Mouse (Mus musculus): ENCODE data around the gene Flywch1. TPM values are rescaled to one million over a fixed set of nuclear protein-coding genes. Genes with fewer than 3 reads are reported as not detected.

Flywch1 gene
- polyA plus RNA-seq, 1 experiment from 2014 or later = 52.1 TPM

- no peak overlapping the region for H3K4me3 ChIP-seq
- H3K36me3 ChIP-seq = 0 out of 2 replicates have a peak, but pooled peaks cover 3% of the 10 kb centered on the region
- H3K4me2 ChIP-seq = no peak overlapping the region
- 92% methylated on average over 10 of the region's 10 CpGs for WGBS
- H3K4me1 ChIP-seq = peaks cover 25% of the 10 kb centered on the region
- no peak overlapping the region for H3K27ac ChIP-seq (replicated peaks)
- no peaks in the 10 kb centered on the region for H3K27me3 ChIP-seq (replicated peaks)
- no peak overlapping the region for H3K9ac ChIP-seq
- no peaks in the 10 kb centered on the region for H3K9me3 ChIP-seq
- no peak for ATAC-seq (ENCODE audit: extremely low read depth, insufficient number of reproducible peaks, low FRiP score, low TSS enrichment)
These were observed 30.2 kb upstream of the Flywch1 start for GRCm38 (mm10) chr17:23801627-23802026.

GRCm38 (mm10) chr17:23797316-23797715 lies 25.9 kb upstream of the Flywch1 start:
- H3K9ac ChIP-seq = no peak overlapping the region
- no peak overlapping the region for H3K4me2 ChIP-seq
- peaks cover 6% of the 10 kb centered on the region; the same call in 1 of the 2 replicates for H3K36me3 ChIP-seq
- no peak overlapping the region for H3K4me3 ChIP-seq
- no peaks in the 10 kb centered on the region for H3K27me3 ChIP-seq (replicated peaks)
- 57% methylated on average over 7 of the region's 7 CpGs for WGBS
- H3K9me3 ChIP-seq = no peaks in the 10 kb centered on the region
- no peak overlapping the region for H3K27ac ChIP-seq (replicated peaks)
- 0 out of 2 replicates have a peak, but pooled peaks cover 2% of the 10 kb centered on the region for H3K4me1 ChIP-seq
- no peak for ATAC-seq (ENCODE audit: extremely low read depth, insufficient number of reproducible peaks, low FRiP score, low TSS enrichment)

- H3K4me3 ChIP-seq = no peak overlapping the region
- no peaks in the 10 kb centered on the region for H3K9me3 ChIP-seq
- no peak overlapping the region for H3K9ac ChIP-seq
- H3K36me3 ChIP-seq = peaks cover 6% of the 10 kb centered on the region; the same call in 1 of the 2 replicates
- no peak overlapping the region for H3K4me2 ChIP-seq
- H3K27ac ChIP-seq (replicated peaks) = no peak overlapping the region
- no peak for ATAC-seq (ENCODE audit: extremely low read depth, insufficient number of reproducible peaks, low FRiP score, low TSS enrichment)
- H3K27me3 ChIP-seq (replicated peaks) = no peaks in the 10 kb centered on the region
- 91% methylated on average over 8 of the region's 8 CpGs for WGBS
- peaks cover 11% of the 10 kb centered on the region for H3K4me1 ChIP-seq
These were observed 23.9 kb upstream of the Flywch1 start for GRCm38 (mm10) chr17:23795323-23795722.

- peaks cover 25% of the 10 kb centered on the region for H3K4me1 ChIP-seq
- 63% methylated on average over 2 of the region's 2 CpGs for WGBS
- peak overlapping the region; percentile 90 for H3K27ac ChIP-seq (replicated peaks)
- no peak for ATAC-seq (ENCODE audit: extremely low read depth, insufficient number of reproducible peaks, low FRiP score, low TSS enrichment)
- H3K9me3 ChIP-seq = no peaks in the 10 kb centered on the region
- H3K4me3 ChIP-seq = peak overlapping the region; percentile 60
- peaks cover 3% of the 10 kb centered on the region; the same call in 1 of the 2 replicates for H3K36me3 ChIP-seq
- H3K4me2 ChIP-seq = peak overlapping the region; percentile 81
- peak overlapping the region; percentile 88 for H3K9ac ChIP-seq
- H3K27me3 ChIP-seq (replicated peaks) = no peaks in the 10 kb centered on the region
These were observed 19.6 kb upstream of the Flywch1 start for GRCm38 (mm10) chr17:23791079-23791357.

- Histone ChIP-seq H3K9me3 (no peaks in the 10 kb centered on the region), H3K4me2 (peak within 1 kb of the TSS; percentile 81), H3K4me1 (peaks cover 30% of the 10 kb centered on the region), H3K27ac (replicated peaks) (peak within 1 kb of the TSS; percentile 90), H3K9ac (peak within 1 kb of the TSS; percentile 88), H3K36me3 (peaks cover 3% of the 10 kb centered on the region; the same call in 1 of the 2 replicates), H3K4me3 (peak within 1 kb of the TSS; percentile 60), H3K27me3 (replicated peaks) (no peaks in the 10 kb centered on the region)
- 3% methylated on average over 29 of the region's 29 CpGs for WGBS
- peak; percentile 33; the same call in 1 of the 2 replicates for ATAC-seq (ENCODE audit: extremely low read depth, insufficient number of reproducible peaks, low FRiP score, low TSS enrichment)
These were observed 19.1 kb upstream of the Flywch1 start, which contains the start of gene Srrm2 for GRCm38 (mm10) chr17:23790269-23791078. TSS of gene Srrm2 (plus strand) at chr17:23790532.

- Histone ChIP-seq H3K27ac (replicated peaks) (peak overlapping the region; percentile 90), H3K4me2 (peak overlapping the region; percentile 81), H3K27me3 (replicated peaks) (no peaks in the 10 kb centered on the region), H3K4me3 (peak overlapping the region; percentile 60), H3K36me3 (peaks cover 3% of the 10 kb centered on the region; the same call in 1 of the 2 replicates), H3K9me3 (no peaks in the 10 kb centered on the region), H3K9ac (peak overlapping the region; percentile 88), H3K4me1 (peaks cover 31% of the 10 kb centered on the region)
- WGBS = 11% methylated on average over 8 of the region's 8 CpGs
- no peak for ATAC-seq (ENCODE audit: extremely low read depth, insufficient number of reproducible peaks, low FRiP score, low TSS enrichment)
These were observed 18.4 kb upstream of the Flywch1 start for GRCm38 (mm10) chr17:23789749-23790268.

- no peak overlapping the region for H3K4me3 ChIP-seq
- peaks cover 3% of the 10 kb centered on the region; the same call in 1 of the 2 replicates for H3K36me3 ChIP-seq
- 78% methylated on average over 4 of the region's 4 CpGs for WGBS
- peaks cover 31% of the 10 kb centered on the region for H3K4me1 ChIP-seq
- no peak overlapping the region for H3K27ac ChIP-seq (replicated peaks)
- no peak overlapping the region for H3K9ac ChIP-seq
- no peaks in the 10 kb centered on the region for H3K27me3 ChIP-seq (replicated peaks)
- H3K4me2 ChIP-seq = no peak overlapping the region
- ATAC-seq (ENCODE audit: extremely low read depth, insufficient number of reproducible peaks, low FRiP score, low TSS enrichment) = no peak
- H3K9me3 ChIP-seq = no peaks in the 10 kb centered on the region
These were observed 17.6 kb upstream of the Flywch1 start for GRCm38 (mm10) chr17:23788973-23789372.

GRCm38 (mm10) chr17:23786510-23786931 lies 15.1 kb upstream of the Flywch1 start:
- 18% methylated on average over 13 of the region's 13 CpGs for WGBS
- no peak for ATAC-seq (ENCODE audit: extremely low read depth, insufficient number of reproducible peaks, low FRiP score, low TSS enrichment)
- Histone ChIP-seq H3K4me2 (peak overlapping the region; percentile 93), H3K4me3 (peak overlapping the region; percentile 65), H3K27ac (replicated peaks) (no peak overlapping the region), H3K36me3 (no peaks in the 10 kb centered on the region), H3K9ac (peak overlapping the region; percentile 85), H3K9me3 (no peaks in the 10 kb centered on the region), H3K4me1 (peaks cover 31% of the 10 kb centered on the region), H3K27me3 (replicated peaks) (no peaks in the 10 kb centered on the region)

GRCm38 (mm10) chr17:23785561-23786471 lies 14.4 kb upstream of the Flywch1 start, which contains the start of gene Flywch2:
TSS of gene Flywch2 (minus strand) at chr17:23786081.
- Histone ChIP-seq H3K4me1 (peaks cover 25% of the 10 kb centered on the region), H3K4me3 (peak within 1 kb of the TSS; percentile 65), H3K36me3 (no peaks in the 10 kb centered on the region), H3K4me2 (peak within 1 kb of the TSS; percentile 93), H3K27ac (replicated peaks) (no peak within 1 kb of the TSS), H3K9ac (peak within 1 kb of the TSS; percentile 85), H3K27me3 (replicated peaks) (no peaks in the 10 kb centered on the region), H3K9me3 (no peaks in the 10 kb centered on the region)
- WGBS = 2% methylated on average over 43 of the region's 43 CpGs
- ATAC-seq (ENCODE audit: extremely low read depth, insufficient number of reproducible peaks, low FRiP score, low TSS enrichment) = 0 out of 2 replicates have a peak, but pooled peaks have one; percentile 30

GRCm38 (mm10) chr17:23783352-23783751 lies 11.9 kb upstream of the Flywch1 start:
- no peak overlapping the region for H3K4me2 ChIP-seq
- no peaks in the 10 kb centered on the region for H3K9me3 ChIP-seq
- no peak overlapping the region for H3K9ac ChIP-seq
- no peak overlapping the region for H3K27ac ChIP-seq (replicated peaks)
- ATAC-seq (ENCODE audit: extremely low read depth, insufficient number of reproducible peaks, low FRiP score, low TSS enrichment) = no peak
- no peaks in the 10 kb centered on the region for H3K36me3 ChIP-seq
- H3K4me1 ChIP-seq = peaks cover 11% of the 10 kb centered on the region
- no peaks in the 10 kb centered on the region for H3K27me3 ChIP-seq (replicated peaks)
- no peak overlapping the region for H3K4me3 ChIP-seq

GRCm38 (mm10) chr17:23778447-23778846 lies 7.0 kb upstream of the Flywch1 start:
- H3K27ac ChIP-seq (replicated peaks) = no peak overlapping the region
- no peaks in the 10 kb centered on the region for H3K36me3 ChIP-seq
- H3K9ac ChIP-seq = no peak overlapping the region
- H3K9me3 ChIP-seq = no peaks in the 10 kb centered on the region
- no peaks in the 10 kb centered on the region for H3K4me1 ChIP-seq
- H3K4me3 ChIP-seq = no peak overlapping the region
- ATAC-seq (ENCODE audit: extremely low read depth, insufficient number of reproducible peaks, low FRiP score, low TSS enrichment) = no peak
- no peaks in the 10 kb centered on the region for H3K27me3 ChIP-seq (replicated peaks)
- no peak overlapping the region for H3K4me2 ChIP-seq
- WGBS = 37% methylated on average over 2 of the region's 2 CpGs
